Mouse (Mus musculus) ES-CJ7 (cell line): ENCODE measurements around the gene Dag1.
A peak's percentile ranks its signal among the peaks of the same experiment; 100 is the strongest.
"Not testable (repeated sequence)": the region's sequence is repeated elsewhere in the genome, so short reads cannot be mapped to it uniquely, and the experiment has no call there.

Experiments
- DNase-seq: peaks from one replicate; pipeline ENCODE4 v3.0.0; 2011; ENCODE audit warnings: low read depth, low spot score

Dag1 gene

GRCm38 (mm10) chr9:108227911-108228649, 35.7 kb downstream of the Dag1 start:
- DNase-seq: no peak

GRCm38 (mm10) chr9:108225166-108225565, 38.6 kb downstream of the Dag1 start:
- DNase-seq: peak; percentile 27

GRCm38 (mm10) chr9:108223633-108224032, 40.1 kb downstream of the Dag1 start:
- no peak for DNase-seq

GRCm38 (mm10) chr9:108221566-108221965, 42.2 kb downstream of the Dag1 start:
- no peak for DNase-seq

GRCm38 (mm10) chr9:108220380-108220774, 43.4 kb downstream of the Dag1 start:
- no peak for DNase-seq

GRCm38 (mm10) chr9:108219766-108220379, 43.9 kb downstream of the Dag1 start:
- DNase-seq: no peak

- no peak for DNase-seq
Observed at GRCm38 (mm10) chr9:108217936-108218543, 45.7 kb downstream of the Dag1 start.

- no peak for DNase-seq
Observed at GRCm38 (mm10) chr9:108217406-108217805, 46.4 kb downstream of the Dag1 start.

- no peak for DNase-seq
Observed at GRCm38 (mm10) chr9:108213105-108213504, 50.7 kb downstream of the Dag1 start.

GRCm38 (mm10) chr9:108212426-108212825, 51.3 kb downstream of the Dag1 start:
- no peak for DNase-seq

- DNase-seq: no peak
Observed at GRCm38 (mm10) chr9:108205571-108205901, 58.2 kb downstream of the Dag1 start.

- DNase-seq: peak; percentile 27
Observed at GRCm38 (mm10) chr9:108204884-108205570, 58.7 kb downstream of the Dag1 start.

GRCm38 (mm10) chr9:108203015-108203414, 60.7 kb downstream of the Dag1 start:
- DNase-seq: peak; percentile 70

- DNase-seq: peak; percentile 65
Observed at GRCm38 (mm10) chr9:108202169-108202568, 61.6 kb downstream of the Dag1 start.

- DNase-seq: peak; percentile 99
Observed at GRCm38 (mm10) chr9:108201160-108201559, 62.6 kb downstream of the Dag1 start.

GRCm38 (mm10) chr9:108198621-108199020, 65.1 kb downstream of the Dag1 start:
- DNase-seq: no peak

- no peak for DNase-seq
Observed at GRCm38 (mm10) chr9:108196920-108197677, 66.7 kb downstream of the Dag1 start.

GRCm38 (mm10) chr9:108196222-108196621, 67.5 kb downstream of the Dag1 start:
- not testable (repeated sequence) for DNase-seq

- peak; percentile 80 for DNase-seq
Observed at GRCm38 (mm10) chr9:108189787-108190679, 73.7 kb downstream of the Dag1 start, which contains the start of gene Bsn. Bsn (minus strand) TSS chr9:108190384.

GRCm38 (mm10) chr9:108189488-108189786, 74.3 kb downstream of the Dag1 start:
- DNase-seq: no peak

GRCm38 (mm10) chr9:108189023-108189422, 74.7 kb downstream of the Dag1 start:
- no peak for DNase-seq
